Mouse (Mus musculus) bone marrow macrophage, adult 2 months (primary cell): Measurements from ENCODE around the gene Rpia.

Experiments used
- CTCF ChIP-seq: IDR thresholded peaks from 2 replicates; pipeline ENCODE4 v1.5.1; 2012; ENCODE audit warnings: low read depth, mild to moderate bottlenecking, low read length, moderate library complexity
- POLR2A ChIP-seq: IDR thresholded peaks from 2 replicates; pipeline ENCODE4 v1.6.1; 2012; ENCODE audit warnings: mild to moderate bottlenecking, low read depth, low read length, borderline replicate concordance

DNA sequence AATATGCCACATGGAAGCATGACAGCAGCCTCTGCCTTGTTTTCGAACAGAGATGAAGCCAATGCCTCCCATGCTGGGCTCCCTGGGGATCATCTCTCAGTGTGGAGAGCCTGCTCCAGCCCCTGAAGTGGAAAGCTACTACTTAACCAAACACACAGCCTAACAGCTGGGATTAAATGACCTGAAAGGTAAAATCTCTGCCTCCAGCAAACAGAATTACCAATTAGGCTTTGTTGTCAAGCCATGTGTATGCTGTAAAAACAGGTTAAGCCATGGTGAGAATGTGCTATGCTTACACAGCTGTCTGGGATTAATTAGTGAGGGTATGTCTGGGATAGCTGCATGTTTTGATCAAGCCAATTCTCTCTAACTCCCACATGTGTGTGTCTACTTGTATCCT is 42.3 kb downstream of the Rpia start:
- no peak for TF ChIP-seq CTCF
- no peak for TF ChIP-seq POLR2A
